Mouse (Mus musculus): Measurements from ENCODE around the gene Gm44579. TPM values are rescaled to one million over a fixed set of nuclear protein-coding genes. Genes with fewer than 3 reads are reported as not detected.

Gene Gm44579
- total RNA-seq (2021) (not detected), polyA plus RNA-seq (2012; rRNA removed) (not detected in 2 replicates)
- long read RNA-seq = 0 reads

DNA sequence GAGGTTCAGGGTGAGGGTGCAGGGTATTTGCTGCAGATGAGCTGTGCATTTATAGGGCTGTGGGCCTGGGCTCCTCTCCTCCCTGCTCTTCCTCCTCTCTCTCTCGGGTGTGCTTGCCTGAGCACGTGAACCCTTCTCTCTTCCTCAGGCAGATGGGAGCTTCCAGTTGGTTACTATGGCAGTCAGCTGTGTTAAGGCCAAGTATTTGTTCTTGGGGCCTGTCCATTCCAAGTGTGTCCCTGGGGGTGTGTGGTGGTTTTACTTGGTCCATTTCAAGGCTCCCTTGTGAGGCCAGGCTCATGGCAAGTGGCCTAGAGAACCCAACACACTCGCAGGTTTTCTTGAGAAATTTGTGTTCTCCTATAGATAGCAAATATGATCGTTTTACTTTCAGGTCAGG, at the start of gene Gm44579, which contains the start of gene Olfr287:
Gene Gm44579 (minus strand): TSS at position 101 of the 400 bp plus-strand sequence.
Gene Olfr287 (minus strand): TSS at position 180 of the 400 bp plus-strand sequence.
- intact Hi-C loops (cut with DNase I) = no loop called here
- no peaks in the 10 kb centered on the region for H3K4me1 ChIP-seq (ENCODE audit: control insufficient read depth, insufficient read depth, low read length)
- H3K27me3 ChIP-seq (ENCODE audit: control insufficient read depth, insufficient read depth, low read length) = no peaks in the 10 kb centered on the region
- H3K36me3 ChIP-seq (ENCODE audit: control insufficient read depth, insufficient read depth, low read length) = no peaks in the 10 kb centered on the region
- no peak within 1 kb of the TSS for H3K9ac ChIP-seq (ENCODE audit: low read depth, low read length)
- no peak within 1 kb of the TSS for H3K27ac ChIP-seq
- no peaks in the 10 kb centered on the region for H3K79me2 ChIP-seq (replicated peaks; ENCODE audit: control insufficient read depth, insufficient read depth, low read length)
- TF ChIP-seq CTCF (IDR thresholded peaks at IDR 0.05) = no peak
- no peak for TF ChIP-seq POLR2A (IDR thresholded peaks at IDR 0.05; ENCODE audit: insufficient read depth, low read depth, low read length)
- no peak for TF ChIP-seq EP300 (IDR thresholded peaks at IDR 0.05; ENCODE audit: insufficient read depth, low read depth, low read length)
- H3K4me3 ChIP-seq = no peak within 1 kb of the TSS
- no peak for DNase-seq
- WGBS = 69% methylated on average over 4 of the region's 4 CpGs

DNA sequence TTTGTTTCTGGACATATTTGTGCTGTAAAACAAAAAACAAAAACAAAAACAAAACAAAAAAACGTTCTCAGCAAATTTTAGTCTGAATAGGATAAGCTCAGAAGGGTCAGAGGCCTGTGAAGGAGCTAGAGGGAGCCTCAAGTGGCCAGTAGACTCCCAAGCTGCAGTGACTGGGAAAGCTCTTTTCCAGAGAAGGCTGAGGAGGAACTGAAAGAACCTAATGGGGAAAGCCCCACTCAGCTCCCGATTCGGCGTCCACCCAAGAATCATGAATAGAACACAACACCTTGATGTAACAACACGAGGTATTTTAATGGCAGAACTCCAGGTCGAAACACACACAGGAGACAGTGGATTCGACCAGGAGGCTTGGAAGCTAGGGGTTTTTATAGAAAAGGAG, 37.0 kb upstream of the Gm44579 start:
- H3K4me3 ChIP-seq = no peak overlapping the region
- no peak overlapping the region for H3K9ac ChIP-seq (ENCODE audit: low read depth, low read length)
- H3K27ac ChIP-seq = no peak overlapping the region
- H3K79me2 ChIP-seq (replicated peaks; ENCODE audit: control insufficient read depth, insufficient read depth, low read length) = no peaks in the 10 kb centered on the region
- WGBS = 78% methylated on average over 7 of the region's 7 CpGs
- H3K27me3 ChIP-seq (ENCODE audit: control insufficient read depth, insufficient read depth, low read length) = no peaks in the 10 kb centered on the region
- H3K36me3 ChIP-seq (ENCODE audit: control insufficient read depth, insufficient read depth, low read length) = no peaks in the 10 kb centered on the region
- TF ChIP-seq POLR2A (IDR thresholded peaks at IDR 0.05; ENCODE audit: insufficient read depth, low read depth, low read length) (no peak), EP300 (IDR thresholded peaks at IDR 0.05; ENCODE audit: insufficient read depth, low read depth, low read length) (no peak), CTCF (IDR thresholded peaks at IDR 0.05) (no peak)
- no peaks in the 10 kb centered on the region for H3K4me1 ChIP-seq (ENCODE audit: control insufficient read depth, insufficient read depth, low read length)
- no peak for DNase-seq
- intact Hi-C loops (cut with DNase I) = no loop called here

DNA sequence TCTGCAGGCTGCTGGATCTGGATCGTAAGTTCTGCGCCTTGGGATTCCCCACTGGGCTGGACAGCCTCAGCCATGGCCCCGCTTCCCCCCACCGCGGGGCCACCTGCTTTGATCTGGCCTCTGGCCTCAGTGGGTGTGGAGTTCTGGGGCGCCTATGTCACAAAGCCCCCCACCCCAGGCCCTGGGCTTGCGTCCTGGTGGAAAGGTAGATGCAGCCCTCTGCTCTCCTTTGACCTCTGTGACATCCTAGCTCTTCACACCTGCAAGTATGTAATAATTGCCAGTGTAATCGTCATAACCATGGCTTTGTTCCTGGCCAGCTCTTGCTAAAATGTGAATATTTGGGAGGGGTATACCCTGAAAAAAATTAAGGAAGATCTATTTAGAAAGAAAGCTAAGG, 36.4 kb upstream of the Gm44579 start, which contains the start of gene H1fnt:
Gene H1fnt (minus strand): TSS at position 101 of the 400 bp plus-strand sequence.
- intact Hi-C loops (cut with DNase I) = no loop called here
- Histone ChIP-seq H3K36me3 (ENCODE audit: control insufficient read depth, insufficient read depth, low read length) (no peaks in the 10 kb centered on the region), H3K79me2 (replicated peaks; ENCODE audit: control insufficient read depth, insufficient read depth, low read length) (no peaks in the 10 kb centered on the region), H3K9ac (ENCODE audit: low read depth, low read length) (no peak within 1 kb of the TSS), H3K4me3 (no peak within 1 kb of the TSS), H3K4me1 (ENCODE audit: control insufficient read depth, insufficient read depth, low read length) (no peaks in the 10 kb centered on the region), H3K27me3 (ENCODE audit: control insufficient read depth, insufficient read depth, low read length) (no peaks in the 10 kb centered on the region), H3K27ac (no peak within 1 kb of the TSS)
- no peak for DNase-seq
- no peak for TF ChIP-seq EP300 (IDR thresholded peaks at IDR 0.05; ENCODE audit: insufficient read depth, low read depth, low read length)
- no peak for TF ChIP-seq POLR2A (IDR thresholded peaks at IDR 0.05; ENCODE audit: insufficient read depth, low read depth, low read length)
- no peak for TF ChIP-seq CTCF (IDR thresholded peaks at IDR 0.05)
- WGBS = 85% methylated on average over 8 of the region's 8 CpGs

DNA sequence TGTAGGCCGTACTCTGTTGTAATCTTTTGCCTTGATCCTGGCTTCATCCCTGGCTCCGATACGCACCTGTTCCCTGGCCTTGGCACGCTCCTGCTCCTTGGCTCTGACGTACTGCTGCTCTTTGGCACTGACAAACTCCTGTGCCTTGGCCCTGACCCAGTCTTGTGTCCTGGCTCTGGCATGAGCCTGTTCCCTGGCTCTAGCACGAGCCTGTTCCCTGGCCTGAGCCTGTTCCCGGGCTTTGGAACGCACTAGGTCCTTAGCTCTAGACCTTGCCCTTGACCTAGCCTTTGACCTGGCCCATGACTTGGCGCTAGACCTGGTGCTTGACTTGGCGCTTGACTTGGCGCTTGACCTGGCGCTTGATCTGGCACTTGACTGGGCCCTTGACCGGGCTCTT, 35.5 kb upstream of the Gm44579 start:
- Histone ChIP-seq H3K9ac (ENCODE audit: low read depth, low read length) (no peak overlapping the region), H3K4me1 (ENCODE audit: control insufficient read depth, insufficient read depth, low read length) (no peaks in the 10 kb centered on the region), H3K27ac (no peak overlapping the region), H3K36me3 (ENCODE audit: control insufficient read depth, insufficient read depth, low read length) (no peaks in the 10 kb centered on the region), H3K4me3 (no peak overlapping the region), H3K79me2 (replicated peaks; ENCODE audit: control insufficient read depth, insufficient read depth, low read length) (no peaks in the 10 kb centered on the region), H3K27me3 (ENCODE audit: control insufficient read depth, insufficient read depth, low read length) (no peaks in the 10 kb centered on the region)
- WGBS = 84% methylated on average over 13 of the region's 13 CpGs
- intact Hi-C loops (cut with DNase I) = no loop called here
- DNase-seq = peak in 1 of 2 experiments; percentile 4
- TF ChIP-seq CTCF (IDR thresholded peaks at IDR 0.05) = no peak
- no peak for TF ChIP-seq POLR2A (IDR thresholded peaks at IDR 0.05; ENCODE audit: insufficient read depth, low read depth, low read length)
- no peak for TF ChIP-seq EP300 (IDR thresholded peaks at IDR 0.05; ENCODE audit: insufficient read depth, low read depth, low read length)

DNA sequence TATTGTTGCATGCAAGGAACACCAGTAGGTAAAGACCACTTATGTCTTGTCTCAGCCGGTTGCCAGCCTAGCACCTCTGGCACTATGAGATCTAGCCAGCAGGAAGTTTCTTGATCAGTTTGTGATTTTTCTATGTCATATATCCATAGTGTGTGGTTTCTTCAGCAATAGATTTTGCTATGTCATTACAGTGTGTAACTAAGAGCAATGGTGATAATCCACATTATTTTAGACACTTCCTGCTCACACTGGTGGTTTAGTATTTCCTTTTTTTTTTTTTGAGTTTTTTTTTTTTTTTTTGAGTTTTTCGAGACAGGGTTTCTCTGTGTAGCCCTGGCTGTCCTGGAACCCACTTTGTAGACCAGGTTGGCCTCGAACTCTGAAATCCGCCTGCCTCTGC, 14.7 kb upstream of the Gm44579 start:
- Histone ChIP-seq H3K4me1 (ENCODE audit: control insufficient read depth, insufficient read depth, low read length) (no peaks in the 10 kb centered on the region), H3K4me3 (no peak overlapping the region), H3K27me3 (ENCODE audit: control insufficient read depth, insufficient read depth, low read length) (no peaks in the 10 kb centered on the region; the same call in none of the 2 replicates), H3K36me3 (ENCODE audit: control insufficient read depth, insufficient read depth, low read length) (no peaks in the 10 kb centered on the region), H3K27ac (no peak overlapping the region), H3K79me2 (replicated peaks; ENCODE audit: control insufficient read depth, insufficient read depth, low read length) (no peaks in the 10 kb centered on the region), H3K9ac (ENCODE audit: low read depth, low read length) (no peak overlapping the region)
- TF ChIP-seq CTCF (IDR thresholded peaks at IDR 0.05) (no peak), EP300 (IDR thresholded peaks at IDR 0.05; ENCODE audit: insufficient read depth, low read depth, low read length) (no peak), POLR2A (IDR thresholded peaks at IDR 0.05; ENCODE audit: insufficient read depth, low read depth, low read length) (no peak)
- intact Hi-C loops (cut with DNase I) = no loop called here
- no peak for DNase-seq
- WGBS = 81% methylated on average over 4 of the region's 4 CpGs

DNA sequence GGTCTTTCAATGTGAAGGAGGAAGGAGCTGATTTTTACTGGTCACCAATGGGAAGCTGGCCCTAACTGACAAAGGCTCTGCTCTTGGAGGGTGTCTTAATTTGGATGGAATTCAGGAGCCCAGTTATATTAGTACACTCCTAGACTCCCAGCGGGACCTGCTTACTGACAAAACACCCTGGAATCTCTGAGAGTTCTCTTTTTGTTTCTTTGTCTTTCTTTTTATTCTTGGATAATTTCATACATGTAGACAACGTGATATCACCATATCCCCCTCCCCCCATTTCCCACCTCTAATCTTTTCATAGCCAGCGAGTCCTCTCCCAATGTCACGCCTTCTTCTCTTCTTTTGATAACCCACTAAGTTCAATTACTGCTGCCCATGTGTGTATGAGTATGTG, 13.6 kb upstream of the Gm44579 start, which contains the start of gene Olfr286:
Gene Olfr286 (minus strand): TSS at position 101 of the 400 bp plus-strand sequence.
- H3K4me1 ChIP-seq (ENCODE audit: control insufficient read depth, insufficient read depth, low read length) = no peaks in the 10 kb centered on the region
- TF ChIP-seq POLR2A (IDR thresholded peaks at IDR 0.05; ENCODE audit: insufficient read depth, low read depth, low read length) = no peak
- no peak for TF ChIP-seq CTCF (IDR thresholded peaks at IDR 0.05)
- no peak for TF ChIP-seq EP300 (IDR thresholded peaks at IDR 0.05; ENCODE audit: insufficient read depth, low read depth, low read length)
- no peaks in the 10 kb centered on the region for H3K79me2 ChIP-seq (replicated peaks; ENCODE audit: control insufficient read depth, insufficient read depth, low read length)
- H3K9ac ChIP-seq (ENCODE audit: low read depth, low read length) = no peak within 1 kb of the TSS
- WGBS = 75% methylated on average over 4 of the region's 4 CpGs
- no peak within 1 kb of the TSS for H3K27ac ChIP-seq
- no peak within 1 kb of the TSS for H3K4me3 ChIP-seq
- no peaks in the 10 kb centered on the region; the same call in none of the 2 replicates for H3K27me3 ChIP-seq (ENCODE audit: control insufficient read depth, insufficient read depth, low read length)
- no peak for DNase-seq
- no peaks in the 10 kb centered on the region for H3K36me3 ChIP-seq (ENCODE audit: control insufficient read depth, insufficient read depth, low read length)
- intact Hi-C loops (cut with DNase I) = no loop called here

All from heart, adult 2 months (tissue).